Mouse (Mus musculus) small intestine, adult 2 months (tissue): ENCODE data around the gene Gpr137b.
"Not testable (repeated sequence)": the region's sequence is repeated elsewhere in the genome, so short reads cannot be mapped to it uniquely, and the experiment has no call there.

Experiments
- CTCF ChIP-seq: fragments of 200-500 bp; IDR thresholded peaks from 2 replicates; pipeline ENCODE4 v1.5.1; 2012; ENCODE audit warnings: low read depth, mild to moderate bottlenecking, control low read depth, inconsistent platforms, low read length, moderate library complexity, mixed read lengths; ENCODE audit not compliant: insufficient replicate concordance, insufficient read length; ENCODE audit errors: extremely low read depth
- POLR2A ChIP-seq: fragments of 200-500 bp; IDR thresholded peaks from 2 replicates; pipeline ENCODE4 v1.6.1; 2012; ENCODE audit warnings: low read depth, mild to moderate bottlenecking, control low read depth, inconsistent platforms, low read length, moderate library complexity

DNA sequence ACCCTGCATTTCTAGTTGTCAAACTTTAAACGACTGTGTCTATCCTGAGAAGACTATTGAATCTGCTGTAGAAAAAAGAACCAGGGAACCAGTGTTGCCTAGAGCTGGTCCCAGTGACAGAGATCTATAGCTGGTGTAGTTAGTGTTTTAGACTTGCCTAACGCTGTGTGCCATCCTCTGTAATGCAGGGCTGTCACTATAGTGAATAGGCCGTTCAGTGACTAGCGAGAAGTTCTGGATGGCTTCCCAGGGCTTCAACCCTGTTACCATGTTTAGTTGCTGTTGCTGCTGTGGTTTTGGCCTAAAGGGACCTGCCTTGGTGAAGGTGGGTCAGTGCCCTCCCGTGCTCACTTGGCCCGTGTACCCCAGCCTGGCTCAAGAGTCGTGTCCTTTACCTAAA is 43.1 kb downstream of the Gpr137b start:
- not testable (repeated sequence) for TF ChIP-seq CTCF, POLR2A
